Mouse (Mus musculus): ENCODE measurements around the gene Zfp563.

Zfp563 gene

DNA sequence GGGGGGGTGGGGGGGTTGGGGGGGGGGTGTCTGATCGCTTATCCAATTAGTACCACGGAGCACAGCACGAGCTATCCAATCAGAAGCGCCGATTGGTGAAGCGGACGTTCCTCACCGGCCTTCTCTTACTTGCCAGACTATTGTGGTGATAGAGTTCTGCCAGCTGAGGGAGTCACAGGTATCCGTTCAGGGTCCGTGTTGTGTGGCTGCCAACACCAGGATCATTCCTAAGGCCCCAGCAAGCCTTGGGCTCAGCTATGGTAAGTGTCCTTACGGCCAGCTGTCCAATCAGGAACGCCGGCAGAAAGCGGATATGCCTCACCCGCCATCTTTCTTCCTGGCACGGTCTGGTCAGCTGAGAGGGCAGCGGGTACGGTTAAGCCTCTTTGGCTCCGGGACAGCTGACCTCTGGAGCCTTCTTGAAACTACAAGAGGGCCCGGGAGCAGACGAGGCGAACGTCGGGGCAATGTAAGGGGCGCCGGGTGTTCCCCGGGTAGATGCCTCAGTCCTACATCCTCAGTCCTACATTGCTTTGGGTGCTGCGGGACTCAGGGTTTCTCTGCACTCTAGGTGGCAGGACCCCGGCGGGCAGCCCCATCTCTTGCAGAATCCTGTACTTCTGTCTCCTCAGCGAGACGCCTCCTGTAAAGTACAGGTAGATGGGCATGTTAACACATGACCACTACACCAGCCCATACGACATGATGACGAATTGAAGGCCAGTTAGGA, at the start of gene Zfp563:
Zfp563 (plus strand) TSS at position 91 of the 730 bp plus-strand sequence.
- in situ Hi-C loops (cut with MseI, MboI): no loop called here

DNA sequence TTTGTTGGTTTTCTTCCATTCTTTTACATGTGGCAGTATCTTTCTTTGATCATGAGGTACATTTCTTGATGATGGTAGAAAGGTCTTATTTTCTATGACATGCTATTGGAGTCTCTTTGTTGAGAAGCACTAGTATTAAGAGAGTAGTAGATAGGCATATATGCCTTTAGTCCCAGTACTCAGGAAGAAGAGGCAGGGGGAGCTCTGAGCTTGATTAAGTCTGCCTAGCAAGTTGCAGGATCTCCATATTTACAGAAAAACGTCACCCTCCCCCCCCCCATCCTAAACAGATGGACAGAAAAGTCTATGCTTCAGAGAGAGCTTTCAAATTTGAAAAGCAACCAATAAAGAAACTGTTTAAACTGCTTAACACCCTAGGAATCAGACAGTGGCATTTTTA, 30.3 kb upstream of the Zfp563 start:
- in situ Hi-C loops (cut with MseI, MboI): no loop called here

DNA sequence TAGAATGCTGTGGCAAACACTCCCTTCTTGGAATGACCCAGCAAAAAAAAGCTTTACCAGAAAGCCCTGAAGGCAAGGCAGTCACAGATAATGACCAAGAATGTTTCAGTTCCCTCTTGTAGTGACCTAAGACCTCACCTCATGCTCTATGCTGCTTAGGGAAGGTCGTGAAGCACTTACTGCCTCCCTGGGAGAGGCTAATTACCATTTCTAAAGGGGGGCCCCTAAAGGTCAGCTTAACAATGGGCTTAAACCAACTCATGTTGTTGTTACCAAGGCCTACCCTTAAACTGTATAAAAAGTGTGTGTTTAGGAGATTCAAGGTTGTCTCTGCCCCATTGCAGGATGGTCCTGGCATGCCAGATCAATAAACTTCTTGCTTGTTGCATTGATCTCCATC, 26.1 kb upstream of the Zfp563 start:
- in situ Hi-C loops (cut with MseI, MboI): no loop called here

DNA sequence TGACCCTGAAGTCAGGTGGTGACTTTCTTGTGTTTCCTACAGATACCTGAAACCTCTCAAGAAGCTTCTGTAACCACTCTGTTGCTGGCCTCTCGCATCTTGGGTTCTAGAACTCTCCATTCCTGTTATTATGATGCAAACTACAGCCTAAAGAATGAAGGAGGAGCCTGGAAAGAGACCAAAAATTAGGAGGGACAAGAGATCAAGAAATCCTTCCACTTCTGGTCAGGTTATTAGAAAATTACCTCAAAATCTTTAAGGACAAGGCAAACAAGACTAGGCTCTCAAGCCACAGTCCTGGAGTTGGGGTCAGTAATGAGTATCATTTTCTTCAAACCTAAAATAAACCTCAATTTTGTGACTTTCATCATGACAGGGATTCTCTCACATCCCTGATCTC, 21.2 kb upstream of the Zfp563 start, which contains the start of gene 4921501E09Rik:
4921501E09Rik (minus strand) TSS at position 101 of the 400 bp plus-strand sequence.
- in situ Hi-C loops (cut with MseI, MboI): no loop called here

DNA sequence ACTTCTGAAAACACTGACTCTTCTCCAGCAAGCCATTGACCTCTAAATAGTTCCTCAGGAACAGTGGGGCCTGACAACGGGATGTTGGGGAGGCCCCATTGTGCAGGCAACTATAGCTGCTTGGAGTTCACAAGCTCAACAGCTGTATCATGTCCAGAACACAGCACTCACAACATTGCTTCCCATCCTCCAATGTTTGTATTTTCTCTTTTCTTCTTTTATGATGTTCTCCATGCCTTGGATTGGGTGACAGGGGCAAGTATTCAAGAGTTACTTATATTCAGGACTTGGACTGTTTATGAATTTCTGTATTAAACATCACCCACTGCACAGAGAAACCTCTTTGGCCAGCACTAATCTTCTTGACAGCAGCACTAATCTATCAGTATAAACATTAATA, 2.5 kb downstream of the Zfp563 start:
- in situ Hi-C loops (cut with MseI, MboI): no loop called here

DNA sequence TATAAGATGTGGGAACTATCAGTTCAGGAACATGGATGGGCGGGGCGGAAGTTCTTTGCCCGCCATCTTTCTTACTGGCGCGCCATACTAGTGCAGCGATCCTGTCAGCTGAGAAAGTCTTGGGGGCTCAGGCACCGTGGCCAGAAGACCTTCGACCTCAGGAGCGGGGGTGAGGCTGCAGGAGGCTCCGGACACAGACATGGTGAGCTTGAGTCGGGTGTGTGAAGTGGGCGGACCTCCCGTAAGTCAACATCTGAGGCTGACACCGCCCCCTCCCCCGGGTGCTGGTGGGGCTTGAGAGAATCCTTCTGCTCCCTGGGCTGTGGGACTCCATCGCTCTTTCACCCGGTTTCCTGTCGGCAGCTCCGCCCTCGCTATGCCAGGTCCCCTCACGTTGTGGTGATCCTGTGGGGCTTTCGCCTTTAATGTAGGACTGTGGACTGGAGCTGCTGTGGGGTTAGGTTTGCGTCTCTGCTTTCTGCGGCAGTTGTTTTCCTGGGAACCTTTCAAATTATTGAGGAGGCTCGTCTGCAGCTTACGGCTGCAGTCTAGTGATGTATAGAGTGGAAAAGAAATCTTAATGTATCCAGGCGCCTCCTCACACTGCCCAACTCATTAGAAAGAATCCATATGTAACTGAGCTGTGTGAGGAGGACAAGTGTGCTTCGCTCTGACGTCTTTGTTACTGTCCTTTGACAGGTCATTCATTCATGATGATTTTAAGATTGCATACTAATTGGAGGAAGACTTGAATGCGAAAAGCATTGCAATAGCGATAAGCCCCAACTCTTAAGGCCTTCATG, 3.5 kb downstream of the Zfp563 start:
- in situ Hi-C loops (cut with MseI, MboI): no loop called here

DNA sequence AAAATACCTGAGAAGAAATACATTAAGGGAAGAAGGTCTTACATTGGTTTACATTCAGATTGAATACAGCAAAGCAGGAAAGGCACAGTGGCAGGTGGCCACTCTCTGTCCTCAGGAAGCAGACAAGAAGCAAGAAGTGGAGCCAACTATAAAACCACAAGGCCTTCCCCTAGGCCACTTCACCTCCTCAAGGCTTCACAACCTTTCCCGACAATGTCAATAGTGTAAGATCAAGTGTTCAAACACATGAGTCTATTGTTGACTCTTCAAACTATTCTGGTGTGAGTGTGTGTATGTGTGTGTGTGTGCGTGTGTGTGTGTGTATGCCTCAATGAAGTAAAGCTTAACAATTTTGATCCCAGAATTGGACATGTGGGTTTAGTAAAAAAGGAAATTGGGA, 8.3 kb downstream of the Zfp563 start:
- in situ Hi-C loops (cut with MseI, MboI): no loop called here

DNA sequence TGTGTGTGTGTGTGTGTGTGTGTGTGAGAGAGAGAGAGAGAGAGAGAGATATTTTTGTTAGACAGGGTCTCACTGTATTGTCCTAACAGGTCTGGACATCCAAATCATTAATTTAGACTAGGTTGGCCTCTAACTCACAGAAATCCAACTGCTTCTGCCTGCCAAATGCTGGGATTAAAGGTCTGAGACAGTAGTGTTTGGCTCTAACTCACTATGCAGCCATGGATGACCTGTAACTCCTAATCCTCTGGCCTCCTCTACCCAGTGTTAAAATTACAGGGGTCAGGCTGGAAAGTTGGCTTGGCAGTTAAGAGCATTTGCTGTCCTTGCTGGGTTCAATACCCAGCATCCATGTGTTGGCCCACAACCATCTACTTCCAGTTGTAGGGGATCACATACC, 35.4 kb downstream of the Zfp563 start:
- in situ Hi-C loops (cut with MseI, MboI): no loop called here

DNA sequence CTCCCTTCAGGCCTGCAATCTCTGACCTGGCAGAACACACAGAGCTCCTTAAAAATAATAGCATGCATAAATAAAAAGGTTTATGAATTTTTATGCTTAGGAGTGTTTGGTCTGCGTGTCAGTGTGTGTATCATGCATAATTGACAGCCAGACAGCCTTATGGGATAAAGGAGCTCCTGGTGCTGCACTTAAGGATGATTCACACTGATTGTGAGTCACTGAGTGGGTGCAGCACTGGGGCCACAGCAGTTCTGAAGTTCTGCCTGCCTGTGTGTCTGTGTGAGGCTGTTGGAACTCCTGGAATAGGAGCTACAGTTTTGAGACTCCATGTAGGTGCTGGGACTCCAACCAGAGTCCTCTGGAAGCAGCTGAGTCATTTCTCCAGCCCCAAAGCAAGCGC, 37.1 kb downstream of the Zfp563 start:
- in situ Hi-C loops (cut with MseI, MboI): no loop called here

DNA sequence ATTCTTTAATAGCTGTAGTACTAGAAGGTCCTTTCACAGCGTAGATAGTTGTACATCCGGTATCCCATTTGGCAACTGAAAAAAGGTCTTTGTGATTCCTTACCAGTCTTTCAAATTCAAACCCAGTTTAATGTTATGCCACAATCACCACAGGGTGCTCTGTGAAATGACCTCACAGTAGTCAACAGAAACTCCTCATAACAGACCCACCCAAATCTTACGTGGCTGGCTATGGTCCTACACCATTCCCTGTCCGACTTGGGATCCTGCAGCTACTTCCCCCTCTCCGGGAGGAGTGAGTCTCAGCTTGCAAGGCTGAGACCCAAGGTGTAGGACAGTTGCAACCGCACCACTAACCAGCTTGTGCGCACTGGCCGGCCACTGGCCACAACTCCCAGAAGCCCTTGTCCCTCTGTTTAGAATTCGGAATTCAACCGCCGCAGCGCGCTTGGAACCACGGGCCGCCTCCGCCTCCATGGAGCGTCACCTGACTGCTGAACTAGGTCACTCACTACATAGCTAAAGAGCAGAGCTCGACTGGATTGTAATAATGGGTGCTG, 50.2 kb downstream of the Zfp563 start, which contains the start of gene Morc2b:
Morc2b (minus strand) TSS at position 423 of the 560 bp plus-strand sequence.
- in situ Hi-C loops (cut with MseI, MboI): no loop called here
